8 mouse cellular contexts compared by ENCODE assay signal in the genomic region with DNA sequence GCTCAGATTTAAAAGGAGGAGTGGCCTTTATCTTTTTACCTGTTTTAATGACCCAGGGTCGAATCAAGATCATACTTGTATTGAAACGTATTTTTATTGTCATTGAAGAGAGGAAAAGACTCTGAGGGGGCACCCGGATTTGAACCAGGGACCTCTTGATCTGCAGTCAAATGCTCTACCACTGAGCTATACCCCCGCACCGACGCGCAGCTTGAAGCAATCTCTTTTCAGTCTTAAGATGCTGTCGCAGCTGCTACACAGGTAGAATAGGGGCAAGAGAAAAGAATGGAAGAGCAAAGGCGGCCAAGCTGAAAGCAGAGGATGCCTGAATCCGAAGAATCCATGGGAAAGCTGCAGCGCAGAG. TPM values are rescaled to one million over a fixed set of nuclear protein-coding genes. Genes with fewer than 3 reads are reported as not detected.
DNase-seq lines count a peak whose midpoint lies in the region; ATAC-seq and TF ChIP-seq lines count a peak whose summit lies in the region.

A gene (plus strand): TSS at position 219 of the 364 bp plus-strand sequence.

- ATAC-seq in activated CD4-positive, CD25-positive, alpha-beta regulatory T cell, adult 4 months: peak; percentile 20
- ATAC-seq in intestine, embryonic 15.5 days: peak; percentile 46
- ATAC-seq in megakaryocyte-erythroid progenitor cell, adult 5-6 weeks (replicated peaks; ENCODE audit: low FRiP score, low TSS enrichment, poor library complexity, severe bottlenecking): no peak

- H3K9me3 ChIP-seq in intestine, embryonic 15.5 days: no peaks in the 10 kb centered on the region

- peak within 1 kb of the TSS; percentile 99 for H3K27ac ChIP-seq in cortical plate, adult 2 months (ENCODE audit: insufficient read depth, low read length)
- H3K27ac ChIP-seq in intestine, embryonic 15.5 days: peak within 1 kb of the TSS; percentile 99

- peak within 1 kb of the TSS; percentile 94 for H3K9ac ChIP-seq in intestine, embryonic 15.5 days

- under 1% methylated on average over 11 of the region's 11 CpGs for WGBS in intestine, embryonic 15.5 days

- intact Hi-C loops in left cerebral cortex, postnatal 14 days (cut with DNase I): loop anchor here (1.0 to 5.0 kb wide), 3 partner anchors 43 to 189 kb away; a partner anchor contains a TSS

- no peaks in the 10 kb centered on the region for H3K36me3 ChIP-seq in intestine, embryonic 15.5 days

- peak within 1 kb of the TSS; percentile 99 for H3K4me3 ChIP-seq in cortical plate, adult 2 months (ENCODE audit: insufficient read depth, low read length)
- H3K4me3 ChIP-seq in intestine, embryonic 15.5 days (replicated peaks): peak within 1 kb of the TSS; percentile 94

- H3K4me1 ChIP-seq in cortical plate, adult 2 months (ENCODE audit: control insufficient read depth, insufficient read depth, low read length): peaks cover 5% of the 10 kb centered on the region; the same call in 1 of the 2 replicates
- peaks cover 25% of the 10 kb centered on the region for H3K4me1 ChIP-seq in intestine, embryonic 15.5 days (replicated peaks)

- no peak for TF ChIP-seq POLR2A in cortical plate, adult 2 months (IDR thresholded peaks at IDR 0.05; ENCODE audit: extremely low read depth, insufficient read depth, low read length)

- peak within 1 kb of the TSS; percentile 83 for H3K4me2 ChIP-seq in intestine, embryonic 15.5 days (replicated peaks)

- no peak for TF ChIP-seq CTCF in cortical plate, adult 2 months (IDR thresholded peaks at IDR 0.05; ENCODE audit: extremely low read depth, insufficient read depth, low read length)

- no peaks in the 10 kb centered on the region for H3K27me3 ChIP-seq in intestine, embryonic 15.5 days (replicated peaks)

- DNase-seq in gastrocnemius, postnatal 25 days: peak; percentile 79
- peak; percentile 89 to 93 for DNase-seq in left cerebral cortex, postnatal 14 days (ENCODE audit: low spot score in 2 of 2)
- DNase-seq in right cerebral cortex, postnatal 36 days (ENCODE audit: low spot score in 2 of 2): peak; percentile 86 to 87
- DNase-seq in yolk sac, embryonic 10.5 days (ENCODE audit: low spot score): peak; percentile 95

RNA-seq across cellular contexts. Expression of the gene that starts here (rescaled TPM):
- polyA plus RNA-seq in activated CD4-positive, CD25-positive, alpha-beta regulatory T cell, adult 4 months (2017; shearing (Covaris generic)): 10 to 100 TPM; 44.4 to 52.4 TPM
- polyA plus RNA-seq in cortical plate, adult 2 months (2012; rRNA removed): 130 and 132 TPM in 2 replicates
- 10 to 100 TPM; 18.3 to 21.9 TPM for total RNA-seq in gastrocnemius, postnatal 25 days (2021)
- 123 and 126 TPM in 2 replicates for polyA plus RNA-seq in intestine, embryonic 15.5 days (2015; fragmentation: Nextera tagmentation; extraction: Ambion mirVana)
- 100 to 1,000 TPM; 189 to 204 TPM for total RNA-seq in left cerebral cortex, postnatal 14 days (2021)
- 15.7 and 20.4 TPM in 2 replicates for total RNA-seq in megakaryocyte-erythroid progenitor cell, adult 5-6 weeks (2014; fragmentation: Nextera tagmentation)
- 56.3 and 63.5 TPM in 2 replicates for total RNA-seq in megakaryocyte-erythroid progenitor cell, adult 5-6 weeks (2017)
